Mouse (Mus musculus): ENCODE measurements around the gene Ssh3. TPM values are rescaled to one million over a fixed set of nuclear protein-coding genes. Genes with fewer than 3 reads are reported as not detected.

Gene Ssh3
- 29.4 and 32.7 TPM in 2 replicates for polyA plus RNA-seq (2015; fragmentation: Nextera tagmentation; extraction: Ambion mirVana)

- Histone ChIP-seq H3K27ac (peak within 1 kb of the TSS; percentile 71), H3K9ac (peak within 1 kb of the TSS; percentile 56), H3K4me2 (peak within 1 kb of the TSS; percentile 75), H3K9me3 (no peaks in the 10 kb centered on the region), H3K4me3 (peak within 1 kb of the TSS; percentile 57), H3K4me1 (peaks cover 20% of the 10 kb centered on the region), H3K27me3 (no peaks in the 10 kb centered on the region), H3K36me3 (peaks cover 34% of the 10 kb centered on the region)
- 4% methylated on average over 46 of the region's 46 CpGs for WGBS
- ATAC-seq (ENCODE audit: insufficient number of reproducible peaks, low FRiP score, low TSS enrichment, low read depth), result peak; percentile 66; the same call in 1 of the 2 replicates
Observed at GRCm38 (mm10) chr19:4268566-4269361, at the start of gene Ssh3. Gene Ssh3 (minus strand): TSS chr19:4269180.

GRCm38 (mm10) chr19:4317181-4317580, 48.2 kb upstream of the Ssh3 start:
- no peaks in the 10 kb centered on the region for H3K9me3 ChIP-seq
- 0 out of 2 replicates have a peak, but pooled peaks cover 3% of the 10 kb centered on the region for H3K4me1 ChIP-seq
- H3K9ac ChIP-seq, result no peak overlapping the region
- 85% methylated on average over 3 of the region's 3 CpGs for WGBS
- no peak overlapping the region for H3K4me3 ChIP-seq
- H3K27me3 ChIP-seq, result no peaks in the 10 kb centered on the region
- H3K27ac ChIP-seq, result no peak overlapping the region
- no peak overlapping the region for H3K4me2 ChIP-seq
- H3K36me3 ChIP-seq, result peaks cover 75% of the 10 kb centered on the region
- no peak for ATAC-seq (ENCODE audit: insufficient number of reproducible peaks, low FRiP score, low TSS enrichment, low read depth)

- no peak for ATAC-seq (ENCODE audit: insufficient number of reproducible peaks, low FRiP score, low TSS enrichment, low read depth)
- 0 out of 2 replicates have a peak, but pooled peaks cover 3% of the 10 kb centered on the region for H3K4me1 ChIP-seq
- 81% methylated on average over 6 of the region's 6 CpGs for WGBS
Observed at GRCm38 (mm10) chr19:4315223-4315944, 46.4 kb upstream of the Ssh3 start.

GRCm38 (mm10) chr19:4309776-4310185, 40.8 kb upstream of the Ssh3 start:
- Histone ChIP-seq H3K9ac (no peak overlapping the region), H3K4me2 (no peak overlapping the region), H3K36me3 (peaks cover 17% of the 10 kb centered on the region), H3K4me3 (no peak overlapping the region), H3K9me3 (no peaks in the 10 kb centered on the region), H3K27ac (no peak overlapping the region), H3K4me1 (peaks cover 17% of the 10 kb centered on the region), H3K27me3 (no peaks in the 10 kb centered on the region)
- no peak for ATAC-seq (ENCODE audit: insufficient number of reproducible peaks, low FRiP score, low TSS enrichment, low read depth)

More at GRCm38 (mm10) chr19:4315223-4315944, 46.4 kb upstream of the Ssh3 start:
- Histone ChIP-seq H3K4me3 (no peak overlapping the region), H3K27me3 (no peaks in the 10 kb centered on the region), H3K4me2 (no peak overlapping the region), H3K27ac (no peak overlapping the region), H3K36me3 (peaks cover 59% of the 10 kb centered on the region), H3K9me3 (no peaks in the 10 kb centered on the region), H3K9ac (no peak overlapping the region)

- no peaks in the 10 kb centered on the region for H3K27me3 ChIP-seq
- ATAC-seq (ENCODE audit: insufficient number of reproducible peaks, low FRiP score, low TSS enrichment, low read depth), result no peak
- 90% methylated on average over 4 of the region's 4 CpGs for WGBS
- H3K4me2 ChIP-seq, result no peak overlapping the region
- H3K4me1 ChIP-seq, result peaks cover 22% of the 10 kb centered on the region
- H3K4me3 ChIP-seq, result no peak overlapping the region
- H3K9me3 ChIP-seq, result no peaks in the 10 kb centered on the region
- H3K9ac ChIP-seq, result no peak overlapping the region
- H3K36me3 ChIP-seq, result peaks cover 15% of the 10 kb centered on the region
- no peak overlapping the region for H3K27ac ChIP-seq
Observed at GRCm38 (mm10) chr19:4309302-4309701, 40.3 kb upstream of the Ssh3 start.

- Histone ChIP-seq H3K27ac (peak within 1 kb of the TSS; percentile 87), H3K9me3 (no peaks in the 10 kb centered on the region), H3K4me3 (peak within 1 kb of the TSS; percentile 99), H3K4me2 (peak within 1 kb of the TSS; percentile 71), H3K27me3 (no peaks in the 10 kb centered on the region), H3K4me1 (peaks cover 53% of the 10 kb centered on the region), H3K36me3 (no peaks in the 10 kb centered on the region), H3K9ac (peak within 1 kb of the TSS; percentile 94)
- WGBS, result under 1% methylated on average over 26 of the region's 46 CpGs
- peak; percentile 71 for ATAC-seq (ENCODE audit: insufficient number of reproducible peaks, low FRiP score, low TSS enrichment, low read depth)
Observed at GRCm38 (mm10) chr19:4306190-4306577, 37.2 kb upstream of the Ssh3 start, which contains the start of gene Grk2. Gene Grk2 (minus strand): TSS chr19:4306222.

- no peaks in the 10 kb centered on the region for H3K9me3 ChIP-seq
- H3K4me3 ChIP-seq, result peak overlapping the region; percentile 99
- no peaks in the 10 kb centered on the region for H3K36me3 ChIP-seq
- H3K27me3 ChIP-seq, result no peaks in the 10 kb centered on the region
- peak overlapping the region; percentile 94 for H3K9ac ChIP-seq
- WGBS, result 0% methylated on average over 53 of the region's 68 CpGs
- H3K27ac ChIP-seq, result peak overlapping the region; percentile 87
- peak overlapping the region; percentile 71 for H3K4me2 ChIP-seq
- peaks cover 59% of the 10 kb centered on the region for H3K4me1 ChIP-seq
- ATAC-seq (ENCODE audit: insufficient number of reproducible peaks, low FRiP score, low TSS enrichment, low read depth), result peak; percentile 51
Observed at GRCm38 (mm10) chr19:4305491-4306189, 36.7 kb upstream of the Ssh3 start.

GRCm38 (mm10) chr19:4304871-4305321, 35.9 kb upstream of the Ssh3 start:
- ATAC-seq (ENCODE audit: insufficient number of reproducible peaks, low FRiP score, low TSS enrichment, low read depth), result no peak
- H3K9ac ChIP-seq, result peak overlapping the region; percentile 94; the same call in 1 of the 2 replicates
- H3K4me1 ChIP-seq, result peaks cover 66% of the 10 kb centered on the region
- no peaks in the 10 kb centered on the region for H3K27me3 ChIP-seq
- H3K36me3 ChIP-seq, result no peaks in the 10 kb centered on the region
- H3K9me3 ChIP-seq, result no peaks in the 10 kb centered on the region
- peak overlapping the region; percentile 71 for H3K4me2 ChIP-seq
- 0 out of 2 replicates have a peak overlapping the region, but pooled peaks have one; percentile 33 for H3K27ac ChIP-seq
- peak overlapping the region; percentile 99 for H3K4me3 ChIP-seq
- WGBS, result 52% methylated on average over 4 of the region's 4 CpGs

- ATAC-seq (ENCODE audit: insufficient number of reproducible peaks, low FRiP score, low TSS enrichment, low read depth), result no peak
Observed at GRCm38 (mm10) chr19:4304251-4304821, 35.4 kb upstream of the Ssh3 start.

GRCm38 (mm10) chr19:4303640-4303995, 34.6 kb upstream of the Ssh3 start:
- WGBS, result 87% methylated on average over 5 of the region's 5 CpGs
- Histone ChIP-seq H3K9me3 (no peaks in the 10 kb centered on the region), H3K4me1 (peaks cover 79% of the 10 kb centered on the region), H3K36me3 (no peaks in the 10 kb centered on the region), H3K27me3 (no peaks in the 10 kb centered on the region), H3K27ac (0 out of 2 replicates have a peak overlapping the region, but pooled peaks have one; percentile 81), H3K4me2 (peak overlapping the region; percentile 71; the same call in 1 of the 2 replicates), H3K9ac (no peak overlapping the region), H3K4me3 (no peak overlapping the region)
- ATAC-seq (ENCODE audit: insufficient number of reproducible peaks, low FRiP score, low TSS enrichment, low read depth), result no peak

More at GRCm38 (mm10) chr19:4304251-4304821, 35.4 kb upstream of the Ssh3 start:
- Histone ChIP-seq H3K27me3 (no peaks in the 10 kb centered on the region), H3K9me3 (no peaks in the 10 kb centered on the region), H3K4me2 (peak overlapping the region; percentile 71), H3K36me3 (no peaks in the 10 kb centered on the region), H3K27ac (peak overlapping the region; percentile 14; the same call in 1 of the 2 replicates), H3K4me3 (peak overlapping the region; percentile 99), H3K4me1 (peaks cover 72% of the 10 kb centered on the region), H3K9ac (no peak overlapping the region)
- WGBS, result 64% methylated on average over 5 of the region's 5 CpGs
